In genomic region chr2:44873718-44874117, GRCm38 (mm10) we compare ENCODE assay signal across 12 mouse cellular contexts.
"Had no signal": no experiment of that assay in that cellular context is flagged by ENCODE, and none has a peak within 500 bp of the region (broad histone marks: within the 10 kb centered on the region; RNA-seq: fewer than 3 reads in every experiment).

No protein-coding gene starts in this region.

- H3K27me3 ChIP-seq: liver, embryonic 15.5 days; midbrain, embryonic 12.5 days; neural tube, embryonic 13.5 days; stomach, embryonic 15.5 days had no signal

- DNase-seq: kidney, postnatal 25 days; lung, adult 2 months; lung, postnatal 4 days; retina, postnatal 1 day; right cerebral cortex, postnatal 14 days; thymus, adult 2 months; thymus, postnatal 25 days had no signal

- H3K36me3 ChIP-seq: limb, embryonic 10.5 days; liver, embryonic 15.5 days; midbrain, embryonic 12.5 days; neural tube, embryonic 13.5 days; stomach, embryonic 15.5 days had no signal
